Mouse (Mus musculus) adrenal gland, adult (tissue): ENCODE measurements around the gene Ctnna2.
A peak's percentile ranks its signal among the peaks of the same experiment; 100 is the strongest.

ENCODE experiments used
- DNase-seq, 2 experiments: peaks; one replicate each; pipeline ENCODE4 v3.0.0; 2022 to 2023; ENCODE audit warnings: low spot score in 1 of 2; ENCODE audit not compliant: inconsistent age in 2 of 2

The Ctnna2 gene

DNA sequence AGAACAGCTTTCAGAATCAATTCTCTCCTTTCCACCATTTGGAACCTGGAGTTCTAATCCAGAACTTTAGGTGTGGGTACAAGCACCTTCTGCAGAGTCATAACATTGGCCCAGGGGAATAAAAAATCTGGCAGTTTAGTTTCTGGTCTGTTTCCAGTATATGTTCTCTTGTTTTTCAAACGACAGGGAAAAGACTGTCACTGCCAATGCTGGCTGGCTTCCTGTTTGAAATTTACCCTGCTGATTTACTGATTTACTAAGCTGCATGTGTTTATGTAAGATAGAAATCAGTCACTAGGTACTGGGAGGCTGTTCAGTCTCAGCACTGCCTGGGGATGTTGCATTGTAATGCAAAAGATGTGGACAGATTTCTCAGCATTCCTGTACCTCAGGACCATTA, 375.6 kb downstream of the Ctnna2 start:
- DNase-seq, result no peak

DNA sequence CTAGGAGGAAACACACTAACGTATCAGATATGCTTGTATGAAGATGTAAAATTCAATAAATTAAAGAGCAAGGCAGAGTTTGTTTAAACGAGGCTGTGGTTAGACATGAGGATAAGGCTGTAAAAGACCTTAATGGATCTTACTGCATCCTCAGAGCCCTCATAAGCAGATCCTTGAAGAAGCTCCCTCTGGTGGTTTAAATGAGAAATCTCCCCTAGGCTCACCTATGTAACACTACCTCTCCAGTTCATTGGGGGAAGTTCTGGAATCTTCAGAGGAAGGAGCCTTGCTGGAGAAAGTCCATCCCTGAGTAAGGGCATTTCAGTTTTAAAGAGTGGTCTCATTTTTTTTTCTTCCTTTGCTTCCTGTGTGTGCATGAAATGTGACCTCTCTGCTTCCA, 380.3 kb downstream of the Ctnna2 start:
- DNase-seq, result no peak

GRCm38 (mm10) chr6:77582568-77582967, 396.9 kb downstream of the Ctnna2 start:
- peak in 1 of 2 experiments; percentile 35 for DNase-seq

DNA sequence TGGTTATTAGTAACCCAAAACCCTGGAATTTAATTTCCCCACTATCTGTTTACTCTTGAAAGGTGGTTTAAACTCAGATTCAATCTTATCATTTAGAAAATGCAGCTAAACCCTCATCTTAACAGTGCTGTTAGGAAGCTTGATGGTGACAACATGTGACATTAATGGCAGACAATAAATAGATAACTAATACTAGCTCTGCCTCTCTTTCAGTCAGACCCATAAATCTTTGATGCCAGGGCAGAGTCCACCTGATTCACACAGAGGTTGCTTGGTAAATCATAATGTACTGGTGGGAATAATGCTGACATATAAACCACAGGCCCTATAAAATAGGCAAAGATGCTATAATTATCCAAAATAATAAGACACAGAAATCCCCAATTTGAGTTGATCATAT, 398.6 kb downstream of the Ctnna2 start:
- DNase-seq, result no peak

GRCm38 (mm10) chr6:77578612-77579011, 400.9 kb downstream of the Ctnna2 start:
- no peak for DNase-seq

DNA sequence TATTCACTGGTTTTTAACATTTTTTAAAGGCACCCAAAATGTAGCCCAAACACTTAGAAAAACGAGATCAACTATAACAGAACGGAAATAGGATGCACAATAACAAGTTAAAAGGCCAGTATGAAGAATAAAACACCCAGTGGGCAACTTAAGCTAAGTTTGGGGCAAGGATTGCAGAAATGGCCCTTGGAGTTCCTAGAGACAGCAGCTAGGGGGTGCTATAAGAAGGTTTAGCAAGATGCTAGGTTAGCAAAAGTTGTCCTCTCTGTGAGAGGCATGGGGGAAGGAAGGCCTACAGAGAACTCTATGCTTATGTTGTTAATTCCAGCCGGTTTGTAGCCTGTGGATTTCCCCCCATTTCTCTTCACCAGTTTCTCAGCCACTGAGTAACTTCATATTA, 401.9 kb downstream of the Ctnna2 start:
- DNase-seq, result no peak

- peak in 1 of 2 experiments; percentile 50 for DNase-seq
Measured at GRCm38 (mm10) chr6:77572614-77573013, 406.9 kb downstream of the Ctnna2 start.

DNA sequence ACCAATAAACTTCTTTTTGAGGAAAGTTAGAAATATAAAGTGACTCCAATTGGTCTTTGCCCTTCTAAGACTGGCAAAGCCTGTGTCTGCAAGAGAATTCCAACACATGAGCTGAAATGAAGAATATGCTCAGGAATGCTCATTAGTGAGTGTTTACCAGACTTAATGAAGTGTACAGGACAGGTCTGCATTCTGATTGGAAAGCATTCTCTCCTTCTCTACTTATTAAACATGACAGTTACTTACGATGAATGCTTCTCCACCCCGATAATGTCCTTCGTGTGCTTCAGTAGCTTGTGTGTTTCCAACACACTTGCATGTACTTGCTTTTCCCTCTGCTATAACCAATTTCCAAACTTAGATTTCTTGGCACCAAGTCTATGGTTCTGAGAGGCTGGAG, 409.6 kb downstream of the Ctnna2 start:
- DNase-seq, result no peak

DNA sequence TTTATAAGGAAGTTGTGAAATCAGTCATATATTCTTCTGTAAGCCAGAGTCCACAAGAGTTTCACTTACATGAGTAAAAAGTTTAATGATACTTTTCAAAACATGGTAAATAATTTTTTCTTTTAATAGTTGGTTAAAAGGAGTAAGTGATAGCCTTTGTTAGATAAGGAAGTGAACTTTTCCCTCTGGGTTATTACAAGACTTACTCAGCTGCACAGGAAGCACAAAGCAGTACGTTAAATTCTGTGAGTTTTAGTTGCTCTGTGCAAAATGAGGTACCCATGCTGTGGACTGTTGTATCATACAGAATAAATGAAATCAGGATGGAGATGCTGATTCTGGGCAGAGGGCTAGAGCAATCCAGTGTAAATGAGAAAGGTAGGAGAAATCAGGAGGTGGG, 423.3 kb downstream of the Ctnna2 start:
- DNase-seq, result no peak

GRCm38 (mm10) chr6:77537055-77537807, 442.3 kb downstream of the Ctnna2 start:
- DNase-seq, result no peak

- DNase-seq, result no peak
Measured at GRCm38 (mm10) chr6:77527636-77528035, 451.9 kb downstream of the Ctnna2 start.

- no peak for DNase-seq
Measured at GRCm38 (mm10) chr6:77521836-77522235, 457.7 kb downstream of the Ctnna2 start.

DNA sequence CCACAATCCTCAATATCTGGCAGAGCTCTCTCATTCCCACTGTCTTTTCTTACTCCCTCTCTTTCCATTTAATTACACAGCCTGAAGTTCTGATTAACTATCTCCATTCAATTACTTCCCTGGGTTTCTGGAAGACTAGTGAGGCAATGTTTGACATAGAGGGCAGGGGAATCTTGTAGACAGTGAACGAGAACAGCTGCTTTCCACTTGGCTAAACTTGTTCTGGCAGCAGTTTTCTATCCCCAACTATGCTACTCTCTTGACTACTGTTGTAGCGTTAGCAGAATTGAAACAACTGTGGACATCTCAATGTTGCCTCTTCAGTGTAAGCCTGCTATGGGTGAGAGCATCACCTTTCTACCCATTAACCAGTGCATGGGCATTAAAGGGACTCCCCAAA, 463.0 kb downstream of the Ctnna2 start:
- DNase-seq, result no peak

DNA sequence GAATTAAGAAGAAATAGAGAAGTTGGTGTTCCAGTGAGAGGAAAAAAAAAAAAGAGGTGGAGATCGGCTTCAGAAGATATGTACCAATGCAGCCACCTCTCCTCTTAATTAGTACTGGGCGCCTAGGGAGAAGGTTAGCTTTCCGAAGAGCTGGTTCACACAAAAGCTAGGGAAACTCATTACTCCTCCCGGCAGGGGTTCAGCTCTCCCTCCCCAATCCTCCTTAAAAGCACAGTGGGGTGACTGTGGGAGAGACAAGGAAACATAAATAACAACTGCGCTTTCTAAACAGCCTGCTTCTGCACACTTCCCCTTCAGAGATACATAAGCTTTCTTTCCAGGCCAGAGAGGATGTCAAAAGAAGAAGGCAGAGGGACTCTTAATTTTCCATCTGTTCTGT, 467.7 kb downstream of the Ctnna2 start:
- no peak for DNase-seq

GRCm38 (mm10) chr6:77491721-77492120, 487.8 kb downstream of the Ctnna2 start:
- DNase-seq, result no peak

- no peak for DNase-seq
Measured at GRCm38 (mm10) chr6:77486658-77487057, 492.8 kb downstream of the Ctnna2 start.

DNA sequence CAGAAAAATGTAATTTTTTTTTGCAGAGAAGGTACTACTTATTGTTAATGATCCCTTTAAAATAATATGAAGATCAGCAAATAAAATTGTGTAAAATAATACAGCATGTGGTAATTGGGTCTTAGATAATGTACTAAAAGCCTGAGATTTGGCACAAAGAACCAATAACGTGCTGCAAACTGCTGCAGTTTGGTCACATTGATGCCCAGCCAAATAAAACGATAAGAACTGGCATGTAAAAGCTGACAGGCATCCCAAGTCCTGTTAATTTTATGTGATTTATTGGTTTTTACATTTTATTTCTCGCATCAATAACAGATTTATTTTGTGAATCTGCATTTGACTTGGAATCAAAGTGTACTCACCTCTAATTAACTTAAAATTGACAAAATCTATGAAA, 497.4 kb downstream of the Ctnna2 start:
- no peak for DNase-seq

- DNase-seq, result peak; percentile 57 to 90
Measured at GRCm38 (mm10) chr6:77475354-77475753, 504.1 kb downstream of the Ctnna2 start.

DNA sequence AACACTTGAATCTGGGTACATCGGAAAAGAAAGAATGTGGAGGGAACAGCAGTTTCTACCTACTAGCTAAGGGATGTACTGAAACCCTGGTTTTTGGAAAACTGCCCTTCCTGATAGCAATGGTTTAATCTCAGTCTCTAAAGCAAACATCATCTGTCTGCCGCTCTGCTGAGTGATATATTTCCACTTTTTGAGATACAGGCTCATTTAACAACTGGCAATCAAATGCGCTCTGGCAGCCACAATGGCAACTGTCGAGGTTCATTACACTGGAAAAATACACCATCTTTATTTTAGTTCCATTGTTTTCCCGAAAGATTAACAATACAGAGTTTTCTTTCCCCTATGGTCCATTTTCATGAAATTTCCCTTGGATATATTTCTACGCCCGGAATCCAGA, 506.2 kb downstream of the Ctnna2 start:
- DNase-seq, result no peak

DNA sequence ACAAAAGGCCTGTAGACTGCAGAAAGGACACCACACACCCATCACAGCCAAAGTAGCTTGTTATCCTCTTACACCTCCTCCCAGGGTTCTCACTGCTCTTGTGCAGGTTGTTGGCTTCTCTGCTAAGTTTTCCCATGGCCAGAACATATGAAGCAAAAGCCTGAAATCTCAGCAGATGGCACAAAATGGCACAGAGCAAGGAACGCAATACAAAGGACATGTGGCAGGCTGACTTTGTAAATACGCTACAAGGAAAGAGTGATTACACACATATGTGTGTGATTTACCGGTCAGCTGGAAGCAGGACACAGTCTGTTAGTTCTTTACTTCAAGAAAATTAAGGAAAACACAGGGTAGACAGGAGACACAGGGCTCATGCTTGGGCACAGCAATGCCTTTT, 511.4 kb downstream of the Ctnna2 start:
- DNase-seq, result no peak

GRCm38 (mm10) chr6:77462737-77463136, 516.8 kb downstream of the Ctnna2 start:
- DNase-seq, result peak in 1 of 2 experiments; percentile 57

DNA sequence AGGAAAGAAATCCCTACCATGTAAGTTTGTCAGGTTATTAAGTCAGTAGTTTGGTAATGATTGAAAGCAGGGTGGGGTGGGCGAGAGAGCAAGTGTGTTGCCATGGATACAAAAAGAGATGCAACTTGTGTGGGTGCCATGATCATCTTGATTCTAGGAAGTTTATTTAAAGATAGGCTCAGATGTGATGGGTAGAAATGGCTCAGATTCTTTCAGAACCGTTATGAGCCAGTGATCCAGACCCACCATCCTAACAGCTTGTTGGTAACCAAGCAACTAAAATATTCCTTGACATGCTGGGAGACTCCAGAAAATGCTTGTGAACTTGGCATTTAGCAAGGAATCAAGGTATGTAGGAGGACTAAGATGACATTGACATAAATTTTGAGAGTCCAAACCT, 521.6 kb downstream of the Ctnna2 start:
- DNase-seq, result no peak

DNA sequence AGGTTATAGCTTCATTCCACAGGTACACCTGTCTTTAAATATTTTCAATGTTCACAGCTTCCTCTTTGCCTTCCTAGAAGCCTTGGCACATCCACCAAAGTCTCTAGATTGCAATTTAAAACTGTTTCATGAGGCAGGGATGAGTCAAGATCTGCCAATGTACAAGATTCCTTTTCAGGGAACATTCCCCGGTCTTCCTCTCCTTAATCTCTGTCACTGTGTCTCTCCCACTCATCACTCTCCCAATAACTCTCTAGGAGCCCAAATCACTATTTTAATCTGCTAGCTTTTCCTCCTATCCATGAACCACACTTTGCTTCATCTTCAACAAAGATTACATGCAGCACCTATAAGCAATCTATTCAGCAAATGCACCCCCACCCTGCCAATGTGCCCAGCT, 532.6 kb downstream of the Ctnna2 start:
- DNase-seq, result no peak
